Mouse (Mus musculus): ENCODE measurements at regions not wholly inside any gene's neighbourhood (a gene's known extent, or its start where the extent isn't known, plus 50 kb on each side); places are given as distances from the start of the nearest gene placed in this dataset.

GRCm38 (mm10) chr6:91619735-91620732, 63.8 kb upstream of the Slc6a6 start:
- 0 out of 2 replicates have a peak overlapping the region, but pooled peaks have one; percentile 17 for H3K27ac ChIP-seq
- H3K9ac ChIP-seq, result no peak overlapping the region
- 70% methylated on average over 13 of the region's 13 CpGs for whole genome bisulfite sequencing
- H3K36me3 ChIP-seq, result no peaks in the 10 kb centered on the region
- peak; percentile 65 for ATAC-seq (ENCODE audit: insufficient number of reproducible peaks, low FRiP score, low TSS enrichment, low read depth)
- peaks cover 13% of the 10 kb centered on the region for H3K4me1 ChIP-seq
- H3K4me3 ChIP-seq, result no peak overlapping the region
- no peaks in the 10 kb centered on the region for H3K9me3 ChIP-seq
- no peak overlapping the region for H3K4me2 ChIP-seq
- H3K27me3 ChIP-seq, result no peaks in the 10 kb centered on the region

DNA sequence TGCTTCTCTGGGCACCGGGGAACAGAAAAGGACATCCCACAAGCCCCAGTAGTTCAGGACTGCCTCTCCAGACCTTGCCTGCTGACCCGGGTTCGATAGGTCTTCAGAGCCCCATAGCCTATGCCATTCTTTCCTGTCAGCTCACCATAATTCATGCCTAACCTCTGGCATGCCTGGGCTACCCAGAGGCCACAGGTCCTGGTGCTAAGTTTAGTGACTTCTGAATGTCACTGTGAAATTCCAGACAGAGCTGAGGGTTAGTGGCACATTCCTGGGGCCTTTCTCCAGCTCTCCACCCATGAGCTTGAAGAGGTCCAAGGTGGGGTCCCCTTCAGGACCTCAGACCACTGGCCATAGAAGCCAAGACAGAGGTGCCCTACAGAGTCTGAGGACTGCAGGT, 62.4 kb upstream of the Slc6a6 start:
- 91% methylated on average over 3 of the region's 3 CpGs for WGBS
- ATAC-seq (ENCODE audit: insufficient number of reproducible peaks, low FRiP score, low TSS enrichment, low read depth), result no peak
- H3K4me3 ChIP-seq, result no peak overlapping the region
- H3K9me3 ChIP-seq, result no peaks in the 10 kb centered on the region
- no peaks in the 10 kb centered on the region for H3K36me3 ChIP-seq
- H3K27me3 ChIP-seq, result no peaks in the 10 kb centered on the region
- peaks cover 12% of the 10 kb centered on the region for H3K4me1 ChIP-seq
- H3K9ac ChIP-seq, result no peak overlapping the region
- no peak overlapping the region for H3K27ac ChIP-seq
- H3K4me2 ChIP-seq, result no peak overlapping the region

DNA sequence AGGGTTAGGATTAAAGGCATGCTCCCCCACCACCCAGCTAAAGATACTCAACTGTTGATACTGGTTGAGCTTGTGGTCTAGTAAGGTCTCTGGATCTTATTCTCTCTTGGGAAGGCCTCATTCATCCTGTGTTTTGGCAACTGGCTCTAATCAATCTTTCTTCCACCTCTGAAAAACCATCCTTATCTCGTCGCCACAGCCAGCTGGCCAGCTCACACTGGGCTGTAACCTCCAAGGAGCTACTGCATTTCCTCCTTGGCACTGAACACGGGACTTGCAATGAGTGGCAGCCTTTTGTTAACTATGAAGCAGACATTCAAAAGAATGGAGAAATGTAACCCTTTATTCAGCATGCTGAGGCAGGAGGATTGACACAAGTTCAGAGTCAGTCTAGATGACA, 61.4 kb upstream of the Slc6a6 start:
- H3K9me3 ChIP-seq, result no peaks in the 10 kb centered on the region
- no peak overlapping the region for H3K27ac ChIP-seq
- H3K4me3 ChIP-seq, result no peak overlapping the region
- no peak overlapping the region for H3K9ac ChIP-seq
- H3K4me1 ChIP-seq, result peaks cover 3% of the 10 kb centered on the region; the same call in 1 of the 2 replicates
- H3K4me2 ChIP-seq, result no peak overlapping the region
- H3K27me3 ChIP-seq, result no peaks in the 10 kb centered on the region
- 64% methylated on average over 3 of the region's 3 CpGs for WGBS
- no peaks in the 10 kb centered on the region for H3K36me3 ChIP-seq
- ATAC-seq (ENCODE audit: insufficient number of reproducible peaks, low FRiP score, low TSS enrichment, low read depth), result no peak

DNA sequence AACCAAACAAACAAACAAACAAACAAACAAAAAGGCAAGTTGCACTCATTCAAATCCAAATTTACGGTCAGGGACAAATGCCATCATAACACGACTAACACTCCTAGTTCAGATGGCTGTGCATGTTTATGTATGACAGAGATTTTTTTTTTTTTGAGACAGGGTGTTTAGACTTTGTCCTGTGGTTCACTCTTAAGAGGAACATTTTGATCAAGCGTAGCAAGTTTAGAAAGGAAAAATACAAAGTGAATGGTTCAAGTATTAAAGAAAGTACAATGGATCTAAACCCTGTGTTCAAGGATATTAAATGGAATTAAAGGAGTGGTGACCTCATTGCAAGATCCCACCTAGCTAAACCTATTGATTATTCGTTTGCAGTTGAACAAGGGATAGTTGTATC, 60.2 kb upstream of the Slc6a6 start:
- H3K4me2 ChIP-seq, result no peak overlapping the region
- 83% methylated on average over 4 of the region's 4 CpGs for WGBS
- no peak for ATAC-seq (ENCODE audit: insufficient number of reproducible peaks, low FRiP score, low TSS enrichment, low read depth)

GRCm38 (mm10) chr6:91629230-91629629, 54.6 kb upstream of the Slc6a6 start:
- 86% methylated on average over 4 of the region's 4 CpGs for WGBS
- no peak for ATAC-seq (ENCODE audit: insufficient number of reproducible peaks, low FRiP score, low TSS enrichment, low read depth)
- no peak overlapping the region for H3K4me2 ChIP-seq
- no peak overlapping the region for H3K4me3 ChIP-seq
- no peaks in the 10 kb centered on the region for H3K27me3 ChIP-seq
- H3K27ac ChIP-seq, result no peak overlapping the region
- H3K4me1 ChIP-seq, result no peaks in the 10 kb centered on the region
- no peak overlapping the region for H3K9ac ChIP-seq
- no peaks in the 10 kb centered on the region for H3K9me3 ChIP-seq
- no peaks in the 10 kb centered on the region for H3K36me3 ChIP-seq

More for the DNA sequence above, 60.2 kb upstream of the Slc6a6 start:
- Histone ChIP-seq H3K9ac (no peak overlapping the region), H3K36me3 (no peaks in the 10 kb centered on the region), H3K27me3 (no peaks in the 10 kb centered on the region), H3K27ac (no peak overlapping the region), H3K4me3 (no peak overlapping the region), H3K4me1 (no peaks in the 10 kb centered on the region), H3K9me3 (no peaks in the 10 kb centered on the region)

GRCm38 (mm10) chr6:91631261-91631660, 52.6 kb upstream of the Slc6a6 start:
- no peak overlapping the region for H3K4me3 ChIP-seq
- no peaks in the 10 kb centered on the region for H3K36me3 ChIP-seq
- H3K9ac ChIP-seq, result no peak overlapping the region
- H3K4me1 ChIP-seq, result no peaks in the 10 kb centered on the region
- ATAC-seq (ENCODE audit: insufficient number of reproducible peaks, low FRiP score, low TSS enrichment, low read depth), result no peak
- no peak overlapping the region for H3K27ac ChIP-seq
- WGBS, result 88% methylated on average over 6 of the region's 6 CpGs
- no peak overlapping the region for H3K4me2 ChIP-seq
- H3K9me3 ChIP-seq, result no peaks in the 10 kb centered on the region
- no peaks in the 10 kb centered on the region for H3K27me3 ChIP-seq

Measured in limb, embryonic 15.5 days (tissue).